Mouse (Mus musculus): ENCODE data around the gene Baiap2. TPM values are rescaled to one million over a fixed set of nuclear protein-coding genes. Genes with fewer than 3 reads are reported as not detected.

Gene Baiap2
- polyA plus RNA-seq, 1 experiment from 2014 or later, result 21.4 TPM

- ATAC-seq (replicated peaks; ENCODE audit: low FRiP score, low read depth) (no peak), DNase-seq (ENCODE audit: low spot score) (no peak)
- H3K4me2 ChIP-seq (ENCODE audit: low read length), result peak overlapping the region; percentile 96
- H3K36me3 ChIP-seq (ENCODE audit: insufficient read depth, low read length), result no peaks in the 10 kb centered on the region
- H3K27me3 ChIP-seq (ENCODE audit: insufficient read depth, low read length), result peaks cover 12% of the 10 kb centered on the region; the same call in 1 of the 2 replicates
- H3K9me3 ChIP-seq (replicated peaks; ENCODE audit: low read length), result no peaks in the 10 kb centered on the region
- H3K4me1 ChIP-seq (replicated peaks; ENCODE audit: insufficient read depth, low read length), result peaks cover 22% of the 10 kb centered on the region
- TF ChIP-seq CTCF (IDR thresholded peaks at IDR 0.05; ENCODE audit: low read depth), result no peak
- no peak overlapping the region for H3K27ac ChIP-seq
- WGBS, result 20% methylated on average over 23 of the region's 23 CpGs
- H3K4me3 ChIP-seq (replicated peaks; ENCODE audit: low read depth, low read length), result peak overlapping the region; percentile 50; the same call in 1 of the 2 replicates
- H3K9ac ChIP-seq (ENCODE audit: low read depth, low read length), result peak overlapping the region; percentile 65; the same call in 1 of the 2 replicates
Measured at GRCm38 (mm10) chr11:120047531-120048251, 105.1 kb downstream of the Baiap2 start.

- no peak overlapping the region for H3K27ac ChIP-seq
- TF ChIP-seq CTCF (IDR thresholded peaks at IDR 0.05; ENCODE audit: low read depth), result peak; percentile 32; the same call in 1 of the 2 replicates
- H3K4me3 ChIP-seq (replicated peaks; ENCODE audit: low read depth, low read length), result no peak overlapping the region
- H3K4me1 ChIP-seq (replicated peaks; ENCODE audit: insufficient read depth, low read length), result peaks cover 22% of the 10 kb centered on the region
- no peaks in the 10 kb centered on the region for H3K36me3 ChIP-seq (ENCODE audit: insufficient read depth, low read length)
- peak overlapping the region; percentile 96 for H3K4me2 ChIP-seq (ENCODE audit: low read length)
- no peak overlapping the region for H3K9ac ChIP-seq (ENCODE audit: low read depth, low read length)
- no peaks in the 10 kb centered on the region for H3K9me3 ChIP-seq (replicated peaks; ENCODE audit: low read length)
- DNase-seq (ENCODE audit: low spot score) (no peak), ATAC-seq (replicated peaks; ENCODE audit: low FRiP score, low read depth) (no peak)
- H3K27me3 ChIP-seq (ENCODE audit: insufficient read depth, low read length), result peaks cover 12% of the 10 kb centered on the region; the same call in 1 of the 2 replicates
- 5% methylated on average over 23 of the region's 23 CpGs for WGBS
Measured at GRCm38 (mm10) chr11:120048252-120048556, 105.6 kb downstream of the Baiap2 start.

- 70% methylated on average over 8 of the region's 8 CpGs for WGBS
- no peak for ATAC-seq (replicated peaks; ENCODE audit: low FRiP score, low read depth)
- no peak overlapping the region for H3K9ac ChIP-seq (ENCODE audit: low read depth, low read length)
Measured at GRCm38 (mm10) chr11:120049067-120049466, 106.5 kb downstream of the Baiap2 start.

GRCm38 (mm10) chr11:120051124-120051811 lies 108.7 kb downstream of the Baiap2 start:
- Histone ChIP-seq H3K27me3 (ENCODE audit: insufficient read depth, low read length) (peaks cover 12% of the 10 kb centered on the region; the same call in 1 of the 2 replicates), H3K27ac (no peak overlapping the region), H3K9ac (ENCODE audit: low read depth, low read length) (no peak overlapping the region), H3K36me3 (ENCODE audit: insufficient read depth, low read length) (no peaks in the 10 kb centered on the region), H3K4me3 (replicated peaks; ENCODE audit: low read depth, low read length) (no peak overlapping the region), H3K9me3 (replicated peaks; ENCODE audit: low read length) (no peaks in the 10 kb centered on the region), H3K4me2 (ENCODE audit: low read length) (no peak overlapping the region), H3K4me1 (replicated peaks; ENCODE audit: insufficient read depth, low read length) (peaks cover 18% of the 10 kb centered on the region)
- TF ChIP-seq CTCF (IDR thresholded peaks at IDR 0.05; ENCODE audit: low read depth), result no peak
- WGBS, result 51% methylated on average over 14 of the region's 14 CpGs
- ATAC-seq (replicated peaks; ENCODE audit: low FRiP score, low read depth) (no peak), DNase-seq (ENCODE audit: low spot score) (no peak)

More at GRCm38 (mm10) chr11:120049067-120049466, 106.5 kb downstream of the Baiap2 start:
- Histone ChIP-seq H3K27ac (no peak overlapping the region), H3K4me3 (replicated peaks; ENCODE audit: low read depth, low read length) (no peak overlapping the region), H3K27me3 (ENCODE audit: insufficient read depth, low read length) (peaks cover 12% of the 10 kb centered on the region; the same call in 1 of the 2 replicates), H3K4me2 (ENCODE audit: low read length) (no peak overlapping the region), H3K36me3 (ENCODE audit: insufficient read depth, low read length) (no peaks in the 10 kb centered on the region), H3K4me1 (replicated peaks; ENCODE audit: insufficient read depth, low read length) (peaks cover 22% of the 10 kb centered on the region), H3K9me3 (replicated peaks; ENCODE audit: low read length) (no peaks in the 10 kb centered on the region)
- no peak for DNase-seq (ENCODE audit: low spot score)
- no peak for TF ChIP-seq CTCF (IDR thresholded peaks at IDR 0.05; ENCODE audit: low read depth)

GRCm38 (mm10) chr11:120052274-120052673 lies 109.7 kb downstream of the Baiap2 start:
- Histone ChIP-seq H3K9me3 (replicated peaks; ENCODE audit: low read length) (no peaks in the 10 kb centered on the region), H3K27me3 (ENCODE audit: insufficient read depth, low read length) (peaks cover 12% of the 10 kb centered on the region; the same call in 1 of the 2 replicates), H3K4me2 (ENCODE audit: low read length) (no peak overlapping the region), H3K4me3 (replicated peaks; ENCODE audit: low read depth, low read length) (no peak overlapping the region), H3K9ac (ENCODE audit: low read depth, low read length) (no peak overlapping the region), H3K4me1 (replicated peaks; ENCODE audit: insufficient read depth, low read length) (peaks cover 14% of the 10 kb centered on the region), H3K27ac (no peak overlapping the region), H3K36me3 (ENCODE audit: insufficient read depth, low read length) (no peaks in the 10 kb centered on the region)
- ATAC-seq (replicated peaks; ENCODE audit: low FRiP score, low read depth) (no peak), DNase-seq (ENCODE audit: low spot score) (peak; percentile 61)
- 56% methylated on average over 9 of the region's 9 CpGs for WGBS
- TF ChIP-seq CTCF (IDR thresholded peaks at IDR 0.05; ENCODE audit: low read depth), result no peak

GRCm38 (mm10) chr11:120053846-120054245 lies 111.3 kb downstream of the Baiap2 start:
- Histone ChIP-seq H3K4me3 (replicated peaks; ENCODE audit: low read depth, low read length) (no peak overlapping the region), H3K9me3 (replicated peaks; ENCODE audit: low read length) (no peaks in the 10 kb centered on the region), H3K4me2 (ENCODE audit: low read length) (no peak overlapping the region), H3K9ac (ENCODE audit: low read depth, low read length) (no peak overlapping the region), H3K27me3 (ENCODE audit: insufficient read depth, low read length) (no peaks in the 10 kb centered on the region), H3K27ac (no peak overlapping the region), H3K36me3 (ENCODE audit: insufficient read depth, low read length) (no peaks in the 10 kb centered on the region), H3K4me1 (replicated peaks; ENCODE audit: insufficient read depth, low read length) (peaks cover 1% of the 10 kb centered on the region)
- WGBS, result 88% methylated on average over 4 of the region's 4 CpGs
- no peak for ATAC-seq (replicated peaks; ENCODE audit: low FRiP score, low read depth)
- no peak for TF ChIP-seq CTCF (IDR thresholded peaks at IDR 0.05; ENCODE audit: low read depth)
- no peak for DNase-seq (ENCODE audit: low spot score)

All from kidney, postnatal 0 days (tissue).